Mouse (Mus musculus) adipocyte (in vitro differentiated cells): Measurements from ENCODE around the gene Stx8.

Experiments used
- DNase-seq: peaks from one replicate; pipeline ENCODE4 v3.0.0-alpha.2; 2016; ENCODE audit warnings: low spot score

Gene Stx8

DNA sequence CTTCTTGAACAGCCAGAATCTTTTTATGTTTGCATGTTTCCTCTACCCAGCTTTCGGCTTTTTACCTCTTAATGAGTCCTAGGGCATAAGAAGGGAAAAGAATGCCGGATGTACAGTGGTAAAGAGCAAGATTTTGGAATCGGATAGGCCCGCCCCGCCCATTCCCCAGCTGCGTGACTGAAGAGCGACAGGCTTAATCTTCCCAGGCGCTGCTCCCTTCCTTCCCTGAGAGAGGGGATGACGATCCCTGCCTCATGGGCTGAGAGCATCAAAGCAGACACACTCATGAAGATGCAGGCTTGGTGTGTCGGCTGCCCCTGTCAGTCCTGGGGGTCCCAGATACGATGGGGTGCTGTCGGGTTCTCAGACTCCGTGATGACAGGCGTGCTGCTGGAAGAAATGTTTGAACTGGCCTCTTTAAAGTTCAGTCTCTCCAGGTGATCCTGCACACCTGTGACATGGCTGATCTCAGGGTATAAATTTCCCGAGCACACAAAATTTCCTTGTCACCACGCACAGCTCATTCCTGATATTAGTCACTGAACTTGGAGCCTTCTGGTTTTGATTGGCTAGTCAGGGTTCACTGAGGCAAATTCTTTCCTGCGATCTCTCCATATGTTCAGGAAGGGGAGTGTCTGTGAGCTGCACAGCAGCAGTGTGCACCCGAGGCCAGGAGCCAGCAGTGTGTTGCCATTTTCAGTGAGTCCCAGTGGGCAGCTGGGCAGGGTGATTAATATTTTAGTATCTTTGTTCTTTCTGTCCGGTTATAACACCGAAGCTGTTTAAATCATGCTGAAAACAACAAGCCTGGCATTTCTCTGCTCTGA is 70.4 kb downstream of the Stx8 start:
- DNase-seq: no peak

DNA sequence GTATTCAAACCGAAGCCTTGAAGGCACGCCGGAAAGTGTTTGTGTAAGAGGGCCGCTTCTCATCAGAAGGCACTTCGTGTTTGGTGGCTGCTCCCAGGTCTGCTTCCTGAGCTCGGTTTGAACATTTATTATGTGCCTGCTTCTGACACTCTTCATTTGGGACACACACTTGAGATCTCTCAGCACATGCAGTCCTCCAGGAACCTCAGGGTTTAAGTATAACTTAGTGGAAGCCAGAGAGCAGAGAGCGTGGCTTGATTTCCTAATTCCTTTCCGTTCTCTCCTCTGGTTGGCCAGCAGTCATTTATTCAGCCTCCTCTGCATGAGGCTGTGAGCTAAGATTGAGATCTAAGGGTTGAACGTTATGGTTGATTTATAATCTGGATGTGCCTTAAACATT is 71.1 kb downstream of the Stx8 start:
- DNase-seq: no peak

DNA sequence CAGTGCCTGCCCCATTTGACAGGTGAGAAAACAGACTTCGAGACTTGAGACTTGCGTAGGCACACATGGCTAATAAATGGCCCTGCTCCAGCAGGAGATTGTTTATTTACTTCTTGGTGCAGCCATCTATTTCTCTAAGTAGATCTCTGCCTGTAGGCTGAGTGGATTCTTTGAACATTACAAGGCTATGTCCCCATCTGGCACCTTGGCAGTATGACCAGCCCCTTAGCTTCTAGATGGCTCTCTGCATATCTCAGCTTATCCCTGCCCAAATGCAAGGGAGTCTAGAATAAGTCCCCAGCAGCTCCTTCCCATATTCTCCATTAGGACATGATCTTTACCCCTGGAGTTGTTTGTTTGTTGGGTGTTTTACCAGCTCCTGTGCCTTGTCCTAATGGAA is 72.1 kb downstream of the Stx8 start:
- no peak for DNase-seq

DNA sequence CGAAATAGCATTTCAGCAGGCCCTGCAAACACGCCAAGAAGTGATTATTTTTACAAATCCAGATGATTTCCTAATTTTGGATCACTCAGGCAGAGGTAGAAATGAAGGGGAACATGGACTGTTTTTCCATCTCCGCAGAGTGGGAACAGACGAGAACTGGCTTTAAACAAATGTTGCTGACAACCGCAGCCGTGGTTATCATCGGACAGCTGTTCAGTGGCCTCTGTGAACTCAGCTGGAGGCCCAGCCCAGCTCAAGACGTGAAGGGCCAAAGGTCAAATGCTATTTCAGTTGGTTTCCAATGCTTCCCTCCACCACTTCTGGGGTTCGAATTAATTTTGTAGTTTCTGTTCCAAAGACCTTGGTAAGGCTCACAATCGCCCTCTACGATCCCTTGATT is 78.2 kb downstream of the Stx8 start:
- DNase-seq: no peak

DNA sequence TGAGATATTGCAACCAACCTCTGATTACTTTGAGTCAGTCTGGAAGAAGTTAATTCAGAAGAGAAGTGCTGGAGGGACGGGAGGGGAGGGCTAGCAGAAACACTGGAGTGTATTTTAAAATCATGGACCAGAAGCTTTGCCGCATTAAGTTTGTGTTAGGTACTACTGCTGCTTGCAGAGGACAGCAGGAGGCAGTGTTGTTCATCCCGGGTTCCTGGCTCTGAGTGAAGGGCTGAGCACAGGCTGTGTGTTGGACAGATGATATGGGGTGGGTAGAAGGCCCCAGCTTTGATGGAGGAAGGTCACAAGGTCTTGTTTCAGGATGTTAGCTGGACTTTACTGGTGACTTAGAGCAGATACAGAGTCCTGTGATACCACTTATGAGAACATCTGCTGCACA is 80.9 kb downstream of the Stx8 start:
- DNase-seq: peak; percentile 53

DNA sequence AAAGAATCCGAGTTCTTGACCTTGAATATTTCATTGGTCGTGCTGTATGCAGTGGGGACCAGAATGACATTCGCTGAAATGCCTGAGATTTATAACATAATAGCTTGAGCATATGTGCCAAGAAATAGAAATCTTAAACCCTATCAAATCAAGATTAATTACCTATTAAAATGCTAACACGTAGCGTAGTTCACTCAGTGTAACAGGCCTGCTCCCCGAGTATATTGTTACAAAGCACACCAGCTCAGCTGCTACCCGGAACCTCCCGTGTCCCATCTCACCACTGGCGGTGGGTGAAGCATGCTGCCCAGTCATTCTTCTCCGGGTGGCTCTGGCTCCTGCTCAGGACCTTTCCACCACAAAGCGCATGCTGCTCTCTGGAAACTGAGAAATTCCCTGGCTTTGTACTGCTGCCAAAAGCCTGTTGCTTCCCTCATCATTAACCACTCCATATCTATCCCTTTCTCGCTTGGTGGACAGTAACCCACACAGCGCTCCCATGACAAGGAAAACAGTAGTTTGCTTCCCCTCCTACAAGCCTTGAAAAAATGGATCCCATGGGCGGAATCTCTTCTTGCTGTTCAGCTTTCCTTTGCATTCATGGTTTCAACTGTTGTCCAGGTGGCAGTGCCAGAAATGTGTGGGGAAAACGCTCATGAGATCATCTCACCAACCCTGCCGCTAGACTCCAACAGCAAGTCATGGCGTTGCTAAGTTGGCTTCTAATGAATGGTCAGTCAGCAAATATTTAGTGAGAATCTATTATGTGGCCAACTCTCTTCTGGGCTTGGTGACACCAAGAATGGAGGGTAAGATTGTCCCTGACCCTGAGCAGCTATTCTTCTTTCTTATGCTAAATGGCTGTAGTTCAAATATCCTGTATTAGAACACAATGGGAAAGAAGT is 83.5 kb downstream of the Stx8 start:
- peak; percentile 83 for DNase-seq

DNA sequence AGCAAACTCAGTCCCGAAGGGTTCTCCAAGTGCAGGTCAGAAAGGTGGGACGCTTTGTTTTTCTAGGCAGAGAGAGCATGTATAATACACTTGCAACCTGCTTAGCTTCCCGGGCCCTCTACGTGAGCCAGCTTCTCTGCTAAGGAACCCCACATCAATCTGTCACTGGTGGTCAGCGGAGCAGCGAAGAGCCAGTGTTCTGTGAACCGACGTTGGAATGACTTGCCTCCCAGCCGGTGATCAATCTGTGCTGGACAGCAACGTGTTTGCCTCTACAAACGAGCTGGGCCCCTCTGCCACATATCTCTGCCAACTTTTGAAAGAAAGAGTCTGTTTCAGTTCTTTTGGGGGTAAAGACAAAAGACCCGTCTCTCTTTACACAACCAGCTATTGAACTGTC is 84.7 kb downstream of the Stx8 start:
- DNase-seq: no peak

DNA sequence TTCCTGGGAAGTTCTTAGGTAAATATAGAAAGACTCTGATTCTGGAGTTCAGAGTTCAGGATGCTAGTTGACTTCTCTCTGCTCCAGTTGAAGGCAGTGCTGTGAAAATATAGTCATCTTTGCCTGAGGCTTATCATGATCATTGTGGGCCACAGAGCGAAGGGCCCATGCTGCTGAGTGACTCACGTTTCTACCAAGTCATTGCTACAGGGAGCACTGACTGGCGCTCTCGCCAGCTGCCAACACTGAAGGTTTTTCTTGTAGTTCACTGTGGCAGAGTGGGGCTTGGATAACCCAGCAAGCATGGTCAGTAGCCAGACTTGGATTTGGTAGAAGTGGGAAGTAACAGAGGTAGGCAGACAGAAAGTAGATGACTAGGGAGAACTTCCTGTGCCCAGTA is 85.3 kb downstream of the Stx8 start:
- no peak for DNase-seq

DNA sequence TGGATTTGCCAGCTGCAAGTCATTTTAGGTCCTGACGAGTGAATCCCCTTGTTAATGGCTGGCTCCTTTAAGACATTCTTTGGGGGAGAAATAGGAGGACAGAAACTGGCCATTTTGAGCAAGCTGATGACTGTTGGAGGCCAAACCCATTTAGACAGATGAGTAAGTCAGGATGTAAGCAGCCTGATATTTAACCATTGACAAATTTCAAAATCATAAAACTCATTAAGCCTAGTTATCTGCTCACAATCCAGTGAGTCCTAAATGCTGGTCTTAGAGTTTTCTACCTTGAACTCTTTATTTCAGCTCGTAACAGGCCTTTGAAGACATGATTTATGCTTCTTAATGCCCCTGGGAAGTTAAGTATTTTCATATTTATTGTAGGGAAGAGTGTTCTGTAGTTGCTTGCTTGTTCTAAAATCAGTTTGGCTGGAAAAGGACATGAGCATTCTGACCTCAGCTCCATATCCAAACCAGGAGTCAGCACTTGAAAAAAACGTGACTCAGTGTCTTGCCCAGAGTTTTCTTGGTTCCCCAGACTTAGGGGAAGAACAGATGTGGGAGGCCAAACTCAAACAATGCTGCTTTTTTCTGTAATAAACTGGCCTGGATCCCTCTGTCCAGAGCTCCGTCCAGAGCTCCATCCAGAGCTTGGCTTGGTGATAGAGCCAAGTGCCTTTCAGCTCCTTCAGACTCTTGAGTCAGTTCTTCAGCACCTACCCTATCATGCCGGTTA is 92.6 kb downstream of the Stx8 start:
- DNase-seq: peak; percentile 77

DNA sequence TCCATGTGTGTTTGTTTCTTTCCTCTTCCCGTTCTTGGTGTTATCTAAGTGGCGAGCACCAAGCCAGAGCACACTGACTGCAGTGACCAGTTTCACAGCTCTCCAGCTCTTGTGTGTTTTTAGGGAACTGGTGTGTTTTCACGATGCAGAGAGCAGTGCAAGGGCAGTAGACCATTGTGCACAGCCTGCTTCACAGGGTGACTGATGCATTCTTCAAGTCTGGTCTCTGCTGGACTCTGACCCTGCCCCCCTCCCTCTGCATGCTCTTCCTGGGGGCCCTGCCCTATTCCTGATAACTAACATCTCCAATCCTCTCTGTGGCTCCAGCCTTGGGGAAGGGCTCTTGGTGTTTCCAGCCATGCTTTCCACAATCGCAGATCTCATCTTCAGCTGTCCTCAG is 94.7 kb downstream of the Stx8 start:
- DNase-seq: no peak

DNA sequence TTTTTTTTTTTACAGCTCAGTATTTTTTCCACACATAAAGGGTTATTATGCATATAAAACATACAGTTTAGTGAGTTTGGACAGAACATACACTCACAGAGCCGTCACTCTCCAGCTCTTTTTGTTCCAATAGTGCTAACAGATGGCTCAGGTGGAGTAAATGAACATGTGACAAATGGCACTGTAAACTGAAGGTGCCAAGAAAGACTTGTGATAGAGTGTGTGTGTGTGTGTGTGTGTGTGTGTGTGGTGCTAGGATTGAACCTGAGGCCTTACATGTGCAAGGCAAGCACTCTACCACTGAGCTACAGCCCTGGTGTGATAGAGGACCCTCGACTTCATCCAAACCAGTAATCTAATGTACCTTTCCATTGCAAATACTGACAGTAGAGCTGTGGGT is 96.1 kb downstream of the Stx8 start:
- no peak for DNase-seq

DNA sequence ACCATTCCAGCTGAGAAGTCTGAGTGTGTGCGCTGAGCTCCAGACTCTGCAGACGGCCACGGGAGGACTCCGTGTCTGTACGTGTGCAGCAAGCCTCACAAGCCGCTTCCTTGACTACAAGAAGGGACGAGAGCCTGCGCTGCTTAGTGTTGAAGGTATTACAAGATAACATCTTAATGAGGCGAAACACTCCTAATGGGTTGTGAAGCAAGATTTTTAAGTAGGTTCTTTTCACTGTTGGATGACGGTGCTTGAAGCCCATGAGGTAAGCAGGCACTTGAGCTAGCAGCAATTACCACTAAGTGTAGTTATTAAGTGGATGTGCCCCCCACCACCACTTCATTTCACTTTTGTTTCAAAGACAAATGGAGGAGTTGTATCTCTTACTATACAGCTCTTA is 101.8 kb downstream of the Stx8 start:
- DNase-seq: no peak

DNA sequence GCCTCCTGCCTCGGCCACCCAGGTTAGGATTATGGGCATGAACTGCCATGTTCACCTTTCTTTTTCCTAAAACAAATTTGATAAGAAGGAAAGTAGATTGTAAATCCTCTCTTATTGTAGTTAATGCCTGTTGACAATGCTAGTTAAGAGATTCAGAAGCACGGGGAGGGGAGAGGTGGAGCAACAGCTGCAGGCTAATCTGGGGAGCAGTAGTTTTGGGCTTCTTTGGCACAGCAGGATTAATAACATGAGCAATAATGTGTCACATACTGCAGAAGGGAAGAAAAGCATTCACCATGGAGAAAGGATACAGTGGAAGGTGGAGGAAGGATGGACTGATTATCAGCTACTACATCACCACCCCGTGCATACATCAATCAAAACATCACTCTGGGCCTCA is 104.1 kb downstream of the Stx8 start:
- no peak for DNase-seq

DNA sequence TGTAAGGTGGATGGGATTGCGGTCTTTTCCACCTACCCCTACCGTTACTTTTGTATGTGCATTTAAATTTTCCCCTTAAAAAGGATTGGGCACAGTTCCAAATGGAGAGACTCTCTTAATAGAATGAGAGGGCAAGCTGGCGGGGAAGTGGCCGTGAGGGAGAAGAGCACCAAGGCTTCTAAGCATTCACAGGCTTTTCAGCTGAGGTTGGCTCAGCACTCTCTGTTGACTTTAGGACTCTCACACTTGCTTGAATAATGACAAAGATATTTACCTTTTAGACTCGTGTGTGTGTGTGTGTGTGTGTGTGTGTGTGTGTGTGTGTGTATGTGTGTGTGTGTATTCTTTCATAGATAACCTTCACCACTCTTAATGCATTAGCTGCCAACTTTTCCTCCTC is 105.8 kb downstream of the Stx8 start:
- no peak for DNase-seq

DNA sequence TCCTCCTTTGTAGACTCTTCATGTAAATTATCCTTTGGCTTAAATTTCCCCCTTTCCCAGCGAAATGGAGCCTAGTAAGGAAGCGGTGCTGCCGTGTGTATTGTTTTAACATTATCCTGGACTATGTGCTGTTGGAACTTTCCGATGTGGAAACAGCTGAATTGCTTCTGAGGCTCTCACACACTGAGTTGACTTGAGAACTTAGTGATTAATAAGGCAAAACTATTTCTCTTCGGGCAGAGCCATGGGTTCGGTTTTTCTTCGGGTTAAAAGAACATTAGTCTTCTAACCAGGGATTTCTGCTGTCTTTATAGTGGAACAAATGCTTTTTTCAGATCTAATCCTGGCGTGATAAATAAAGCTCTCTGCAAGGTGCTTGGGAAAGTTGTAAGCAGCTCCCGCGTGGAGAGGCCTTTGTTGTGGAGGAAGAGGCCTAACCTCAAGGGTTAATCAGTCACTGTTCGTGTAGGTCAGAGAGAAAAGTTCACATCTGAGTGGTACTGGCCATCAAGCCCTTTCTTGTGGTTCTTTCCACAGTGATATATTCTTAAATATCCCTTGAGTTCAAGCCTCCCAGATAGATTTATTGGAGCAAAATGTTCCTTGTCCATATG is 106.7 kb downstream of the Stx8 start:
- DNase-seq: no peak

DNA sequence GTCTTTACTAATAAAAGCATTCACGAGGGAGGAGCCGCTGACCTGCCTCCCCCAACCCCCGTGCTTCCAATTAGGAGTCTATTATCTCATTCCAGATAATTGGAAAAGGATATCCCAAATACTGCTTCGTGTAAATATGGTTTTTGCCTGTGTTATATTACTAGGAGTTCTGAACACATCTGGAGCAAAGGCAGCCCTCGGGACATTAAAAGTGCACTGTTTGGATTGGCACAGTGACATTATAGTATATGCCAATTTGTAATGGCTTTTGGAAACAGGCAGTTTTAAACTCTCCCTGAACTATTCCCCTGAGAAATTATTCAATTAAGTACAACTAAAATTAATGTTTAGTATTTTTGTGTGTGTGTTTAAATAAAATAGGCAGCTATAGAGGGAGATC is 108.7 kb downstream of the Stx8 start:
- peak; percentile 85 for DNase-seq

DNA sequence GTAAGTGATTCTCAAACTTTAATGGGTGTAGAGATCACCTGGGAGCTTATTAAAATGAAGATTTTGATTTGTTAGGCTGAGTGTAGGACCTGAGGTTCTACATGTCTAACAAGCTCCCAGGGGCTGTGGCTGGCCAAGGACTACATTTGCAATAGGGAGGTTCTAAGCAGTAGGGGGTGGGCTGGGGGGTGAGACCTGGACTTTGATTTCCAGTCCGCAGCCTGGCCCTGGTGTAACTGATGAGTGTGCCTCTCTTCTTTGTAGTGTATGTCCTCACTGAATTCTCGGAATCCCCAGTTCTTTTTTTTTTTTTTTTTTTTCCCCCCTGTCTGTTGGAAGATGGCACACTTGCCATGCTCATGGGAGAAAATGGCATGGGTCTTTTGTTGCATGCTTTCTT is 109.3 kb downstream of the Stx8 start:
- no peak for DNase-seq

DNA sequence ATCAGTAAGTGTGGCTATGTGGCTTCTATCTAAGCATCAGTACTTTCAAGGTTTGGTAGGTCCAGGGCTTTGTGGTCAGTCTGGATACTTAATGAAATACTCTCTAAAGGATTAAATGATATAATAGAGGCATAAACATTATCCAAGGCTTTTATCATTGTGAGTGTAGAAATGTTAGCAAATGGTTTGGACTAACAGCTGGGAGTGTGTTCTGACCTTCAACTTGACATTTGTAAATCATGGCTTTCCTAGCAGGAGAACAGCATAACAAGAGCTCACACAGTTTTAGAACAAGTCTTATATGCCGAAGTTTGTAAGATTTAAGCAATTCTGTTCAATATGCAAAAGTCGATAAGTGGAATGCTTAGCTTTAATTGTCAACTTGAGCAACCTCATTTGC is 113.8 kb downstream of the Stx8 start:
- DNase-seq: no peak

DNA sequence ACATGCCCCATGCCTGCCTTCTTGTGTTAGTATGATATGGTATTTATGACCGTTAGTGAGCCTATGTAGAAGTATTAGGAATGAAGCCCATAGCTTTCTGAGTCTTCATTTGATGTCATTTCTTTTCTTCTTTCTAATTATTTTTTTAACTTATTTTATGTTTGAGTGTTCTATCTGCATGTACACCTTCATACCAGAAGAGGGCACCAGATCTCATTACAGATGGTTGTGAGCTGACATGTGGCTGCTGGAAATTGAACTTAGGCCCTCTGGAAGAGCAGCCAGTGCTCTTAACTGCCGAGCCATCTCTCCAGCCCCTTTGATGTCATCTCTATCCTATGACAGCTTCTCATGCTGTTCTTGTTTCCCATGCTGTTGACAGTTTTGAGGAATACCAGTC is 115.0 kb downstream of the Stx8 start:
- DNase-seq: no peak

DNA sequence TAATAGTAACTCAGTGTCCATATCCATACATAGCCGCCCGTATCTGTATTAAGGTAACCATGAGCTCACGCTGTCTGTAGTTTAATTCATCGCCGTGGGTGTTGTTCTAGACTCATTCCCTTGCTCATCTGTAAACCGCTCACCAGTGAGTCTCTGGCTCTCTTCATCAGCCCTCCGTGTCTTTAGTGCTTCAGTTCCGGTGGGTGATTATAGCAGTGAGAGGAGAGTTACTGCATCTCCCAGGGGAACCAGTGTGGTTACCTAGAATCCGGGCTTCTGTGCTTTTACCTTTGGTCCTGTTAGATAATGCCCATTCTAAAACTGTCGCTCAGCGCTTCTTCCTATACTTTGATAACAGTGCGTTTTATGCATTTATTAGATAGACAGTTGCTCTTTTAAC is 116.8 kb downstream of the Stx8 start:
- no peak for DNase-seq

DNA sequence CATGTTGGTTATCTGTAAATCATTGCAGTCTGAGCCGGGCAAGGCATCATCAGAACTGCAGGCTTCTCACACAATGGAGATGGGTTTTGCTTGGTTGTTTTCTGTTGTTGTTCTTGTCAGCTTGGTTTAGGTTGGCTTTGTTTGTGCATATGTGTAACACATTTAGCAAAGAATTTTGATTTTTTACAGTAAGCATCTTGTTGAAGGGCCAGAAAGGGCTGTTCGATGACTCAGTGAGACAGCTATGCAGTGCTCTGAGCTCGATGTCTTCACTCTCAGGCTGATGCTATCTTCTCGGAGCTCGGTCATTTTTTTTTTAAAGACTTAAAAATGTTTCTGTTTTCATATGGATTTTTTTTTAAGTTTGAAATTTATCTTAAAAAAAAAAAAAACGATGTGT is 117.6 kb downstream of the Stx8 start:
- DNase-seq: peak; percentile 12

DNA sequence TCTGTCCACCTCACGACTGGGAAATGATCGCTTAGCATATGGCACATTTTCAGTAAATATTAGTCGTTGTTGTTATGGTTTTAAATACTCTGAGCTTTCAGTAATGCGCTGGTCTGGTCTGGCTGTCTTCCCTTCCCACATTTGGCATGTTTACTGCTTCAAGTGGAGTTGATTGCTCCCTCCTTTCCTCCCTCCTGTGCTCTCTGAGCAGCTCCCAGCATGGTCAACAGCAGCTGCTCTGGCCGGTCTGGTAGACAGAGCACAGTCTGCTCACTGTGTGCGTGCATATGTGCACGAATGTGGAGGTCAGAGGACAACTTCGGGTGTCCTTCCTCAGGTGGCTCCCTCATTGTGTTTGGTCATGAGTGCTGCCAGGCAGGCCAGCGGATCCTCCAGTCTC is 120.2 kb downstream of the Stx8 start:
- peak; percentile 69 for DNase-seq
